In genomic region chr8:78340689-78341529, GRCm38 (mm10) we compare ENCODE assay signal across 8 mouse cellular contexts.
DNase-seq lines count a peak whose midpoint lies in the region; ATAC-seq and TF ChIP-seq lines count a peak whose summit lies in the region.

No protein-coding gene starts in this region.

- TF ChIP-seq CTCF in CH12.LX (conservative IDR thresholded peaks at IDR 0.05 in 1 of 2, IDR thresholded peaks at IDR 0.05 in 1 of 2; ENCODE audit: low read depth in 2 of 2, low read length in 2 of 2): no peak

- H3K27ac ChIP-seq in forebrain, embryonic 11.5 days (ENCODE audit: low read depth, low read length): peak overlapping the region; percentile 31; the same call in 1 of the 2 replicates
- H3K27ac ChIP-seq in forebrain, embryonic 10.5 days: no peak overlapping the region
- no peak overlapping the region for H3K27ac ChIP-seq in CH12.LX (ENCODE audit: insufficient read depth, low read depth)
- H3K27ac ChIP-seq in forebrain, embryonic 15.5 days (replicated peaks): peak overlapping the region; percentile 50

- TF ChIP-seq POLR2A in CH12.LX (IDR thresholded peaks at IDR 0.05; ENCODE audit: low read depth, low read length): no peak

- dilution Hi-C loops in CH12.LX (cut with MboI; ENCODE audit: extremely low pct_ligation_motif_present, extremely low pct_unique_long_range_greater_than_20kb, low sequenced_read_pairs): no loop called here

- H3K36me3 ChIP-seq in forebrain, embryonic 11.5 days (ENCODE audit: control insufficient read depth, insufficient read depth, low read length): no peaks in the 10 kb centered on the region
- no peaks in the 10 kb centered on the region for H3K36me3 ChIP-seq in forebrain, embryonic 10.5 days (replicated peaks)
- no peaks in the 10 kb centered on the region for H3K36me3 ChIP-seq in CH12.LX (replicated peaks in 1 of 2; ENCODE audit: control insufficient read depth in 1 of 2, insufficient read depth in 1 of 2, low read length in 1 of 2)
- no peaks in the 10 kb centered on the region for H3K36me3 ChIP-seq in forebrain, embryonic 15.5 days

- H3K4me1 ChIP-seq in forebrain, embryonic 11.5 days (replicated peaks; ENCODE audit: control insufficient read depth, insufficient read depth, low read length): peaks cover 6% of the 10 kb centered on the region; the same call in 1 of the 2 replicates
- peaks cover 10% of the 10 kb centered on the region for H3K4me1 ChIP-seq in forebrain, embryonic 10.5 days
- peaks cover 0 to 9% of the 10 kb centered on the region in 2 experiments; a peak in 2 of 4 replicates for H3K4me1 ChIP-seq in CH12.LX (ENCODE audit: control insufficient read depth in 1 of 2, insufficient read depth in 2 of 2)
- peaks cover 15% of the 10 kb centered on the region for H3K4me1 ChIP-seq in forebrain, embryonic 15.5 days

- no peak for TF ChIP-seq EP300 in CH12.LX (IDR thresholded peaks at IDR 0.05; ENCODE audit: low read length)

- no peaks in the 10 kb centered on the region; the same call in 1 of the 2 replicates for H3K27me3 ChIP-seq in forebrain, embryonic 11.5 days (ENCODE audit: control insufficient read depth, insufficient read depth, low read length)
- H3K27me3 ChIP-seq in forebrain, embryonic 10.5 days (ENCODE audit: poor library complexity, severe bottlenecking): peaks cover 17% of the 10 kb centered on the region; the same call in 1 of the 2 replicates
- no peaks in the 10 kb centered on the region for H3K27me3 ChIP-seq in CH12.LX (replicated peaks)
- H3K27me3 ChIP-seq in forebrain, embryonic 15.5 days: no peaks in the 10 kb centered on the region

- no peak overlapping the region for H3K4me2 ChIP-seq in forebrain, embryonic 11.5 days (ENCODE audit: low read depth, low read length, severe bottlenecking)
- H3K4me2 ChIP-seq in CH12.LX (ENCODE audit: insufficient read depth, low read depth, poor library complexity, severe bottlenecking): peak overlapping the region; percentile 26; the same call in 1 of the 2 replicates
- H3K4me2 ChIP-seq in forebrain, embryonic 15.5 days (replicated peaks): no peak overlapping the region

- DNase-seq in forebrain, embryonic 11.5 days (ENCODE audit: low spot score): no peak
- DNase-seq in forebrain, embryonic 10.5 days (ENCODE audit: extremely low spot score, low spot score): no peak
- no peak for DNase-seq in CH12.LX (ENCODE audit: extremely low read depth)
- peak; percentile 22 to 47 for DNase-seq in left cerebral cortex, postnatal 14 days (ENCODE audit: low spot score in 2 of 2)
- DNase-seq in urinary bladder, postnatal 4 days (ENCODE audit: low spot score in 2 of 2): no peak
- no peak for DNase-seq in kidney, adult 8-10 months

- TF ChIP-seq RAD21 in CH12.LX (IDR thresholded peaks at IDR 0.05; ENCODE audit: low read depth, low read length): no peak

- intact Hi-C loops in left cerebral cortex, postnatal 14 days (cut with DNase I): no loop called here

- ATAC-seq in forebrain, embryonic 11.5 days (replicated peaks; ENCODE audit: low FRiP score): no peak; the same call in 1 of the 2 replicates
- peak; percentile 81 for ATAC-seq in forebrain, embryonic 15.5 days (replicated peaks)
- no peak for ATAC-seq in activated CD4-positive, CD25-positive, alpha-beta regulatory T cell, adult 4 months

- in situ Hi-C loops in CH12.LX (cut with MboI; ENCODE audit: low pct_ligation_motif_present, low pct_unique_long_range_greater_than_20kb, low sequenced_read_pairs): no loop called here

- H3K79me2 ChIP-seq in CH12.LX (replicated peaks; ENCODE audit: control insufficient read depth, extremely low read depth, insufficient read depth, poor library complexity, severe bottlenecking): no peaks in the 10 kb centered on the region

- no peaks in the 10 kb centered on the region for H3K9me3 ChIP-seq in forebrain, embryonic 11.5 days (ENCODE audit: control insufficient read depth, low read length)
- H3K9me3 ChIP-seq in forebrain, embryonic 10.5 days: no peaks in the 10 kb centered on the region
- no peaks in the 10 kb centered on the region for H3K9me3 ChIP-seq in CH12.LX (replicated peaks; ENCODE audit: low read length)
- H3K9me3 ChIP-seq in forebrain, embryonic 15.5 days: no peaks in the 10 kb centered on the region

- H3K9ac ChIP-seq in forebrain, embryonic 11.5 days (ENCODE audit: low read length): no peak overlapping the region
- H3K9ac ChIP-seq in CH12.LX (ENCODE audit: insufficient read depth, low read depth): no peak overlapping the region
- H3K9ac ChIP-seq in forebrain, embryonic 15.5 days (replicated peaks): no peak overlapping the region

- WGBS in forebrain, embryonic 11.5 days: 47% methylated on average over 11 of the region's 11 CpGs
- WGBS in forebrain, embryonic 10.5 days: 69% methylated on average over 11 of the region's 11 CpGs
- WGBS in forebrain, embryonic 15.5 days: 23% methylated on average over 11 of the region's 11 CpGs

- H3K4me3 ChIP-seq in forebrain, embryonic 11.5 days (ENCODE audit: low read depth, low read length): no peak overlapping the region
- H3K4me3 ChIP-seq in forebrain, embryonic 10.5 days: no peak overlapping the region
- no peak overlapping the region for H3K4me3 ChIP-seq in CH12.LX (replicated peaks in 1 of 3; ENCODE audit: low read depth in 2 of 3, low read length in 2 of 3, poor library complexity in 1 of 3)
- H3K4me3 ChIP-seq in forebrain, embryonic 15.5 days: no peak overlapping the region

TF ChIP-seq in CH12.LX, 34 proteins besides CTCF, POLR2A, EP300 and RAD21:
- TF ChIP-seq ZMIZ1 (IDR thresholded peaks at IDR 0.05; ENCODE audit: low read depth, low read length) (no peak), PAX5 (IDR thresholded peaks at IDR 0.05; ENCODE audit: low read length) (no peak), SIN3A (IDR thresholded peaks at IDR 0.05; ENCODE audit: low read length) (no peak), BHLHE40 (IDR thresholded peaks at IDR 0.05; ENCODE audit: low read depth, low read length) (no peak), GABPA (IDR thresholded peaks at IDR 0.05; ENCODE audit: insufficient replicate concordance, low read depth, low read length) (no peak), HCFC1 (IDR thresholded peaks at IDR 0.05; ENCODE audit: low read depth, low read length) (no peak), KAT2A (IDR thresholded peaks at IDR 0.05; ENCODE audit: insufficient replicate concordance, low read length) (no peak), MXI1 (IDR thresholded peaks at IDR 0.05; ENCODE audit: low read depth, low read length) (no peak), JUND (conservative IDR thresholded peaks at IDR 0.05; ENCODE audit: low read depth, low read length) (no peak)

Comparison
In these comparisons a context has a peak if more than half of its experiments do, and no peak if none do; other contexts are left out.
1. H3K27ac ChIP-seq: peak in forebrain, embryonic 11.5 days (single experiment) and forebrain, embryonic 15.5 days (single experiment); none in forebrain, embryonic 10.5 days (single experiment) and CH12.LX (single experiment).
2. DNase-seq: peak in left cerebral cortex, postnatal 14 days (2 of 2); none in forebrain, embryonic 11.5 days (single experiment), forebrain, embryonic 10.5 days (single experiment), CH12.LX (single experiment), urinary bladder, postnatal 4 days (0 of 2) and kidney, adult 8-10 months (0 of 2).